Mouse (Mus musculus) stomach, embryonic 14.5 days (tissue): ENCODE measurements at regions not wholly inside any gene's neighbourhood (a gene's known extent, or its start where the extent isn't known, plus 50 kb on each side); places are given as distances from the start of the nearest gene placed in this dataset.

Source experiments
- ATAC-seq: fragments of 200-750 bp; cut with Nextera tagmentation; 2 replicates; pipeline ENCODE4 v1.8.0; 2017; ENCODE audit warnings: low read depth, moderate TSS enrichment; ENCODE audit not compliant: insufficient number of reproducible peaks, insufficient read depth, low FRiP score
- H3K27ac ChIP-seq: fragments of 300-500 bp; sonication (generic); 2 replicates; pipeline ENCODE4 v1.5.1; 2014; ENCODE audit warnings: mild to moderate bottlenecking, low read length, moderate library complexity, mixed read lengths
- H3K27me3 ChIP-seq: fragments of 300-500 bp; sonication (generic); 2 replicates; pipeline ENCODE4 v1.6.1; 2014; ENCODE audit warnings: low read length, control low read depth, mixed read lengths; ENCODE audit not compliant: control insufficient read depth, insufficient read depth
- H3K36me3 ChIP-seq: fragments of 300-500 bp; sonication (generic); 2 replicates; pipeline ENCODE4 v1.6.1; 2014; ENCODE audit warnings: mild to moderate bottlenecking, control low read depth, low read length, moderate library complexity, mixed read lengths; ENCODE audit not compliant: control insufficient read depth, insufficient read depth
- H3K4me1 ChIP-seq: fragments of 300-500 bp; sonication (generic); 2 replicates; pipeline ENCODE4 v1.6.1; 2014; ENCODE audit warnings: low read length, control low read depth, mixed read lengths; ENCODE audit not compliant: control insufficient read depth, insufficient read depth
- H3K4me2 ChIP-seq: fragments of 300-500 bp; sonication (generic); replicated peaks from 2 replicates; pipeline ENCODE4 v1.6.1; 2014; ENCODE audit warnings: low read depth, low read length, control low read depth
- H3K4me3 ChIP-seq: fragments of 300-500 bp; sonication (generic); 2 replicates; pipeline ENCODE4 v1.5.1; 2014; ENCODE audit warnings: low read depth, low read length, control low read depth
- H3K9ac ChIP-seq: fragments of 300-500 bp; sonication (generic); replicated peaks from 2 replicates; pipeline ENCODE4 v1.6.1; 2014; ENCODE audit warnings: low read depth, mild to moderate bottlenecking, control low read depth, low read length, moderate library complexity, mixed read lengths
- H3K9me3 ChIP-seq: fragments of 300-500 bp; sonication (generic); 2 replicates; pipeline ENCODE4 v1.6.1; 2016; ENCODE audit warnings: low read depth, low read length, control low read depth; ENCODE audit not compliant: control insufficient read depth
- whole genome bisulfite sequencing: fragments of 180-500 bp; shearing (Covaris S2); extraction: QIAGEN DNeasy Blood & Tissue Kit; methylation state at CpG from one replicate; pipeline ENCODE4 v1.1.7; 2014; 5-methylcytosine and 5-hydroxymethylcytosine counted together

DNA sequence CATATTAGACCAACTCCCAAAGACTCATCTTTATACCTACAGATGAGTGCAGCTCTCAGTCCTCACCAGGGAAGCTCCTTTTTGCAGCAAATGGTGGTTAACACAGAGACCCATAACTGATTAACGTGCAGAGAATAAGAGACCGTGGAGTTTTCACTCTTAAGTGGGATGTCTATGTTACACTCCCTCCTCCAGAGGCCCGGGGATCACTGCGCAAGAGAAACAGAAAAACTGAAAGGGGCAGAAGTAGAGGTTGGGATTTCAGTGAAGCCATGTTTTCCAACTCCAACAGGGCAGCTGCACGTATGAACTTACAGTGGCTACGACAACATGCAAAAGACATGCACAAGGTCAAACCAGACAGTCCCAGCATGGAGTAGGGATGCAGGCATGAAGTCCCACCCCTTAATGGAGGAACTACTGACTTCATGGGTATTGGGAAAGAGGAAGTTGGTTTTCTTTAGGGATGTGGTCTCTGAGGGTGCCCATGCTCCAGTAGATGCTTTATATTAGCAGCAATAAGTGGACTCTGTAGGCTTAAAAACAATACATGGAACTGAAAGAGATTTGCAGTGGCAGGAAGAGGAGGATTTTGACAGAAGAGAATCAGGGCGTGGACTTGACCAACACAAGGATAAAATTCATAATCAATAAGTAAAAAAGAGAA lies 80.8 kb upstream of the Rai14 start:
- no peak overlapping the region for H3K4me2 ChIP-seq
- H3K9ac ChIP-seq: no peak overlapping the region
- no peak for ATAC-seq
- no peaks in the 10 kb centered on the region for H3K36me3 ChIP-seq
- no peaks in the 10 kb centered on the region for H3K4me1 ChIP-seq
- no peaks in the 10 kb centered on the region for H3K27me3 ChIP-seq
- H3K9me3 ChIP-seq: no peaks in the 10 kb centered on the region
- H3K27ac ChIP-seq: no peak overlapping the region
- no peak overlapping the region for H3K4me3 ChIP-seq
- WGBS: 92% methylated on average over 7 of the region's 7 CpGs

DNA sequence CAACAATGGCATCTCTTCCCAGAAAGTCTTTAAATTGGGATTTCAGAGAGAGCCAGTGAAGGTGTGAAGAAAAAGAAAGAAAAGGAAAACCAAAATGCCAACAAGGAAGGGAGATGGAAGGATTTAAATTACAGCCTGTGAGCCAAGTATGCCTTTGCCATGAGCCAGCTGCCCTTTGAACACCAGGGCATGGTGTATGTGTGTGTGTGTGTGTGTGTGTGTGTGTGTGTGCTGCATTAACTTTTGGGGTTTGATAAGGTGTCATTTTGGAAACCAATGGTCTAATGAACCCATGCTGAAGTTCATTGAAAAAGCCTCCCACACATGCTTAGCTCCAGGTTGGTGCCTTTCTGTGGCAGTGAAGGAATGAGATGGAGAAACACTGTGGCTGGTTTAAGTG lies 85.2 kb upstream of the Rai14 start:
- Histone ChIP-seq H3K4me1 (no peaks in the 10 kb centered on the region), H3K27me3 (no peaks in the 10 kb centered on the region), H3K36me3 (no peaks in the 10 kb centered on the region), H3K9me3 (no peaks in the 10 kb centered on the region), H3K4me3 (no peak overlapping the region), H3K4me2 (no peak overlapping the region), H3K9ac (no peak overlapping the region), H3K27ac (no peak overlapping the region)
- no peak for ATAC-seq

DNA sequence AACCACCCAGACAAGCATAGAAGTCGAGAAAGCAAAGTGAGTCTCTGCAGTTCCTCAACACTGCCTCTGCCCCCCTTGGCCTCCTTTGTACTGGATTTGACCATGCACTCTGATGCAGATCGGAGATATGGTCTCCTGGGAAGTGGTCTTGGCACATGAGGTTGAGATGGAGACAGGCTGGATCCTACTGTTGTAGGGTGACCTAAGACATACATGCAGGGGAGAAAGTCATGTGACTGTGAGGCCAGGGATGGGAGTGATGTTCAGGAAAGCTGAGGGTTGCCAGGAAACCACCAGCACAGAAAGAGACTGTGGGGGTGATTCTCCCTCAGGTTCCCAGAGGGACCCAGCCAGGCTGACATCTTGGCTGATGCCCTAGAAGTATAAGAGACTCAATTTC lies 99.8 kb upstream of the Rai14 start:
- Histone ChIP-seq H3K27me3 (no peaks in the 10 kb centered on the region), H3K4me3 (no peak overlapping the region), H3K9ac (no peak overlapping the region), H3K4me2 (no peak overlapping the region), H3K27ac (no peak overlapping the region), H3K9me3 (no peaks in the 10 kb centered on the region), H3K4me1 (no peaks in the 10 kb centered on the region), H3K36me3 (no peaks in the 10 kb centered on the region)
- WGBS: 82% methylated on average over 2 of the region's 2 CpGs
- no peak for ATAC-seq

DNA sequence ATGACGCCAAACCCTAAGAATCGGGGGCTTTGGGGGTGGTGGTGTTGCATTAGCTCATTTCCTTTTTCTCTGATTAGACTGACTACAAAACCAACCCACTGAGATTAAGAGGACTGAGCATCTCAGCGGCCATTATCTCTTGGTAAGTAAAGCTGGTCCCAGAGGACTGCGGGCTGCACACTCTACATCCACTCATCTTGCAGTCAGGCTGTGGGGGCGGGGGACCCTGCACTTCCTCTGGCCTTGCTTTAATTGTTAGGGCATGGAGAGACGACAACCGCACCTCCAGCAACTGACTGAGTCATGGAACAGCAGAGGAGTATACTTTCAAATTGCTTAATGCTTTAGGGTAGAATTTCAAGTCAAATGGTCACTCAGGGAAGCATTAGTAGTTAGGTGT lies 100.3 kb upstream of the Rai14 start:
- ATAC-seq: no peak
- Histone ChIP-seq H3K9ac (no peak overlapping the region), H3K27ac (no peak overlapping the region), H3K4me3 (no peak overlapping the region), H3K27me3 (no peaks in the 10 kb centered on the region), H3K9me3 (no peaks in the 10 kb centered on the region), H3K4me2 (no peak overlapping the region), H3K36me3 (no peaks in the 10 kb centered on the region), H3K4me1 (no peaks in the 10 kb centered on the region)
- 62% methylated on average over 7 of the region's 7 CpGs for WGBS

DNA sequence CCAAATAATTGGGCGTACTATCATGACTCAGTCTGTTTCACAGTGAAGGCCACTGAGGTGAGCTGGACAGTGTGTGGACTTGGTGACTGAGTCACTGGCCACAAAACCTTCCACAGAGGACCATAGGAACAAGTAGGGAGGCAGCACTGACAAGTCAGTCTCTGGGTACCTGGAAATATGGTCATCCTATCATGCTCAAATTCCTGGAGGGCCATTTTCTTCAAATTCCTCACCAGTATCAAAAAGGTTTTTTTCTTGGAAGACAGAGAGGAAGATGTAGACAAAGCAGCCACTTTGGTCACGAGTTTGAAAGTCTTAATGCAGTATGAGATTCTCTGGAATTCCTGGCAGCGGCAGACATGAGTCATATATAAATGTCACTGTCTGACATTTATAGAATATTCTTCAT lies 101.8 kb upstream of the Rai14 start:
- no peaks in the 10 kb centered on the region for H3K9me3 ChIP-seq

DNA sequence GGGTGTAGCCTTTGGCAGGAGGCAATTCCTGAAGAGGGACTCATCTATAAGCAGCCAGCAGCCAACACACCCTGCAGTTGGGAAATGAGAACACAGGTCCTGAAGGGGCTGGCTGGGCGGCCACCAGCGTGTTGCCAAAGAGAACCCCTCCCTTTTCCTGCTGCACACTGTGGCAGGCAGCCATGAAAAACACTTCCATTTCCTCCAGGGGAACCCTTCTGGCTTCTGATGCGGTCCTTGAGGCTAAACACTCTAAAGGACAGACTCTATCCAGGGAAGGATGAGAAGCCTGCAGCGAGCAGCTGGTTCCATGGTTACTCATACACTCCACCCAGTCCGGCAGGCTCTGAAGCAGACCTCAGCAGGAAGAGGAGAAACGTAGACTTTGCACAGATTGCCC lies 103.8 kb upstream of the Rai14 start:
- ATAC-seq: peak; percentile 56; the same call in 1 of the 2 replicates
- no peaks in the 10 kb centered on the region for H3K36me3 ChIP-seq
- no peaks in the 10 kb centered on the region for H3K9me3 ChIP-seq
- H3K27me3 ChIP-seq: no peaks in the 10 kb centered on the region
- H3K9ac ChIP-seq: no peak overlapping the region
- no peak overlapping the region for H3K4me3 ChIP-seq
- H3K4me2 ChIP-seq: no peak overlapping the region
- 54% methylated on average over 6 of the region's 6 CpGs for WGBS
- no peaks in the 10 kb centered on the region for H3K4me1 ChIP-seq
- H3K27ac ChIP-seq: no peak overlapping the region

More for the DNA sequence above, 101.8 kb upstream of the Rai14 start:
- 75% methylated on average over 3 of the region's 3 CpGs for WGBS
- no peaks in the 10 kb centered on the region for H3K27me3 ChIP-seq
- no peak overlapping the region for H3K27ac ChIP-seq
- H3K4me3 ChIP-seq: no peak overlapping the region
- no peak overlapping the region for H3K4me2 ChIP-seq
- ATAC-seq: no peak
- H3K4me1 ChIP-seq: no peaks in the 10 kb centered on the region
- H3K36me3 ChIP-seq: no peaks in the 10 kb centered on the region
- H3K9ac ChIP-seq: no peak overlapping the region

DNA sequence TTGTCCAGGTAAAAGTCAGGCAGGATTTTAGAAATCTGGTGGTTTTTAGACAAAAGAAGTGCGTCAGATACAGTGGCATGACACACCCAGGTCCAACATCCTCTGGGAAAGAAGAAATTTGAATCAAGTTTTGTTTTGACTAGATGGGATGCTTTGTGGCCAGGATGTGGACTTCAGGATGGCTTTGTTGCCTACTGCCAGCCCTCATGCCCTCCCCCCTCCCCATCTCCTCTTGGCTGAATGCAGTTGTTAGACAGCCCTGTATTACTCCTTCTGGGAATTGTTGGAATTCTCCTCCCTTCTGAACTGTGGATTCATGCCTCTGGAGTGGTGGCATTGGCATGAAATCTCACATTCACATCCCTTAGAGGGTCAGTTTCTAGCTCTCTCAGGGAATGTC lies 104.3 kb upstream of the Rai14 start:
- Histone ChIP-seq H3K27me3 (no peaks in the 10 kb centered on the region), H3K27ac (no peak overlapping the region), H3K4me2 (no peak overlapping the region), H3K4me1 (no peaks in the 10 kb centered on the region), H3K36me3 (no peaks in the 10 kb centered on the region), H3K4me3 (no peak overlapping the region), H3K9me3 (no peaks in the 10 kb centered on the region), H3K9ac (no peak overlapping the region)
- 90% methylated on average over 1 of the region's 1 CpGs for WGBS
- no peak for ATAC-seq

DNA sequence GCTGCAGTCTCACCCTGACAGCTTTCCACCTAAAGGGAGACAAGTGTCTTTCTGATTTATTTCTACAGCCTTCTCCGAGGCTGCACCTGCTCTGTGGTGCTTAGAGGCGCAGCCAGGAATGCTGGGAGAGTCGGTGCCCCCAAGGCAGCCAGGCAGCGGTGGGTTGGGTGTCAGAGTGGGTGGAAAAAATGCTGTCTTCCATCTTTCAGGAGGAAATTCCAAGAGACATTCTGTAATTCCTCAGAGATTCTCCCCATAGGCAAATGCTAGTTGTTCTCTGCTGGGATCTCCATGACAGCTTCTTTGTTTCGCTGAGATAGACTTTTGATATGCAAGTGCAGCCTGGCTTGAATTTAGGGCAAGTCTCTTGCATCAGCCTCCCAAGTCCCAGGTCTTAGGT lies 109.5 kb upstream of the Rai14 start:
- Histone ChIP-seq H3K36me3 (no peaks in the 10 kb centered on the region), H3K27me3 (no peaks in the 10 kb centered on the region), H3K4me2 (no peak overlapping the region), H3K27ac (no peak overlapping the region), H3K4me3 (no peak overlapping the region), H3K4me1 (no peaks in the 10 kb centered on the region), H3K9me3 (no peaks in the 10 kb centered on the region), H3K9ac (no peak overlapping the region)
- no peak for ATAC-seq
- WGBS: 64% methylated on average over 5 of the region's 5 CpGs

DNA sequence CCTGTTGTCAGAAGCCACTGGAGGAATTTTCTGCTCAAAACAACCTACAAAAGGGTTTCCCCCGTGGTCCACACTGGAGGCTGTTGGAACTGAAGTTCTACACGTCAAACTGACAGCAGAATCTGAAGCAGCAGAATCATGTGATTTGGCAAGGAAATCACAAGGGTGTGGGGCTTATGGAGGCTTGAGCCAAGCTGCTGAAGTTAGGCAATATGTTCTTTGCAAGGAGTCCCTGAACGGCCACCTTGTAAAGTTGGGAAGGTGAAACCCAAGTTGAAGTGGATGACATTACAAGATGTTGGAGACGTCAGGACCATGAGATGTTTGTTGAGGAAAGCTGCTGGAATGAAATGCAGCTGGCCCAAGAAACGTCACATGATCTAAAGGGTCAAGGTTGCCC lies 115.2 kb upstream of the Rai14 start:
- 66% methylated on average over 5 of the region's 5 CpGs for WGBS
- peaks cover 8% of the 10 kb centered on the region; the same call in 1 of the 2 replicates for H3K4me1 ChIP-seq

More for the DNA sequence above, 115.2 kb upstream of the Rai14 start:
- H3K9me3 ChIP-seq: no peaks in the 10 kb centered on the region
- H3K9ac ChIP-seq: no peak overlapping the region
- H3K36me3 ChIP-seq: no peaks in the 10 kb centered on the region
- no peak for ATAC-seq
- H3K4me2 ChIP-seq: no peak overlapping the region
- H3K27ac ChIP-seq: no peak overlapping the region
- H3K4me3 ChIP-seq: no peak overlapping the region
- H3K27me3 ChIP-seq: no peaks in the 10 kb centered on the region
